Mouse (Mus musculus): ENCODE measurements around the gene Pck2. TPM values are rescaled to one million over a fixed set of nuclear protein-coding genes. Genes with fewer than 3 reads are reported as not detected.
A peak's percentile ranks its signal among the peaks of the same experiment; 100 is the strongest.

The Pck2 gene
- polyA plus RNA-seq, 1 experiment = 60.8 TPM

GRCm38 (mm10) chr14:55544334-55544733 lies 4.3 kb downstream of the Pck2 start:
- no peak; the same call in 1 of the 2 replicates for TF ChIP-seq POLR2A (IDR thresholded peaks at IDR 0.05; ENCODE audit: borderline replicate concordance, control insufficient read depth, low read depth, low read length)
- TF ChIP-seq CTCF (IDR thresholded peaks at IDR 0.05; ENCODE audit: control insufficient read depth, insufficient read depth, low read length) = no peak
- no peak overlapping the region for H3K4me3 ChIP-seq (replicated peaks; ENCODE audit: control insufficient read depth, low read depth, low read length)
- no peaks in the 10 kb centered on the region for H3K4me1 ChIP-seq (ENCODE audit: control insufficient read depth, insufficient read depth, low read length)
- 87% methylated on average over 9 of the region's 9 CpGs for WGBS
- H3K27ac ChIP-seq (ENCODE audit: control insufficient read depth, insufficient read depth, low read depth, low read length, poor library complexity) = no peak overlapping the region

GRCm38 (mm10) chr14:55550191-55550590 lies 10.1 kb downstream of the Pck2 start:
- Histone ChIP-seq H3K4me3 (replicated peaks; ENCODE audit: control insufficient read depth, low read depth, low read length) (no peak overlapping the region), H3K27ac (ENCODE audit: control insufficient read depth, insufficient read depth, low read depth, low read length, poor library complexity) (no peak overlapping the region), H3K4me1 (ENCODE audit: control insufficient read depth, insufficient read depth, low read length) (no peaks in the 10 kb centered on the region)
- WGBS = 87% methylated on average over 6 of the region's 6 CpGs
- TF ChIP-seq CTCF (IDR thresholded peaks at IDR 0.05; ENCODE audit: control insufficient read depth, insufficient read depth, low read length) = no peak
- no peak for TF ChIP-seq POLR2A (IDR thresholded peaks at IDR 0.05; ENCODE audit: borderline replicate concordance, control insufficient read depth, low read depth, low read length)

GRCm38 (mm10) chr14:55551347-55551746 lies 11.3 kb downstream of the Pck2 start:
- no peak overlapping the region for H3K4me3 ChIP-seq (replicated peaks; ENCODE audit: control insufficient read depth, low read depth, low read length)
- 86% methylated on average over 5 of the region's 5 CpGs for WGBS
- TF ChIP-seq POLR2A (IDR thresholded peaks at IDR 0.05; ENCODE audit: borderline replicate concordance, control insufficient read depth, low read depth, low read length) = no peak
- TF ChIP-seq CTCF (IDR thresholded peaks at IDR 0.05; ENCODE audit: control insufficient read depth, insufficient read depth, low read length) = no peak

GRCm38 (mm10) chr14:55551794-55552193 lies 11.7 kb downstream of the Pck2 start:
- WGBS = 87% methylated on average over 8 of the region's 8 CpGs
- Histone ChIP-seq H3K4me1 (ENCODE audit: control insufficient read depth, insufficient read depth, low read length) (no peaks in the 10 kb centered on the region; the same call in 1 of the 2 replicates), H3K27ac (ENCODE audit: control insufficient read depth, insufficient read depth, low read depth, low read length, poor library complexity) (no peak overlapping the region), H3K4me3 (replicated peaks; ENCODE audit: control insufficient read depth, low read depth, low read length) (no peak overlapping the region)
- TF ChIP-seq POLR2A (IDR thresholded peaks at IDR 0.05; ENCODE audit: borderline replicate concordance, control insufficient read depth, low read depth, low read length) (no peak), CTCF (IDR thresholded peaks at IDR 0.05; ENCODE audit: control insufficient read depth, insufficient read depth, low read length) (no peak)

More at GRCm38 (mm10) chr14:55551347-55551746, 11.3 kb downstream of the Pck2 start:
- H3K27ac ChIP-seq (ENCODE audit: control insufficient read depth, insufficient read depth, low read depth, low read length, poor library complexity) = no peak overlapping the region
- no peaks in the 10 kb centered on the region; the same call in 1 of the 2 replicates for H3K4me1 ChIP-seq (ENCODE audit: control insufficient read depth, insufficient read depth, low read length)

GRCm38 (mm10) chr14:55554635-55555034 lies 14.6 kb downstream of the Pck2 start:
- TF ChIP-seq POLR2A (IDR thresholded peaks at IDR 0.05; ENCODE audit: borderline replicate concordance, control insufficient read depth, low read depth, low read length) (no peak), CTCF (IDR thresholded peaks at IDR 0.05; ENCODE audit: control insufficient read depth, insufficient read depth, low read length) (no peak)
- H3K4me3 ChIP-seq (replicated peaks; ENCODE audit: control insufficient read depth, low read depth, low read length) = no peak overlapping the region
- H3K4me1 ChIP-seq (ENCODE audit: control insufficient read depth, insufficient read depth, low read length) = peaks cover 2% of the 10 kb centered on the region; the same call in 1 of the 2 replicates
- H3K27ac ChIP-seq (ENCODE audit: control insufficient read depth, insufficient read depth, low read depth, low read length, poor library complexity) = no peak overlapping the region

- peaks cover 2% of the 10 kb centered on the region; the same call in 1 of the 2 replicates for H3K4me1 ChIP-seq (ENCODE audit: control insufficient read depth, insufficient read depth, low read length)
- TF ChIP-seq POLR2A (IDR thresholded peaks at IDR 0.05; ENCODE audit: borderline replicate concordance, control insufficient read depth, low read depth, low read length) (no peak), CTCF (IDR thresholded peaks at IDR 0.05; ENCODE audit: control insufficient read depth, insufficient read depth, low read length) (no peak)
- 80% methylated on average over 3 of the region's 3 CpGs for WGBS
- no peak overlapping the region for H3K4me3 ChIP-seq (replicated peaks; ENCODE audit: control insufficient read depth, low read depth, low read length)
- H3K27ac ChIP-seq (ENCODE audit: control insufficient read depth, insufficient read depth, low read depth, low read length, poor library complexity) = no peak overlapping the region
Observed at GRCm38 (mm10) chr14:55555788-55556187, 15.7 kb downstream of the Pck2 start.

- TF ChIP-seq POLR2A (IDR thresholded peaks at IDR 0.05; ENCODE audit: borderline replicate concordance, control insufficient read depth, low read depth, low read length) (no peak), CTCF (IDR thresholded peaks at IDR 0.05; ENCODE audit: control insufficient read depth, insufficient read depth, low read length) (peak; percentile 93)
- Histone ChIP-seq H3K4me3 (replicated peaks; ENCODE audit: control insufficient read depth, low read depth, low read length) (no peak overlapping the region), H3K4me1 (ENCODE audit: control insufficient read depth, insufficient read depth, low read length) (peaks cover 4% of the 10 kb centered on the region; the same call in 1 of the 2 replicates), H3K27ac (ENCODE audit: control insufficient read depth, insufficient read depth, low read depth, low read length, poor library complexity) (peak overlapping the region; percentile 72; the same call in 1 of the 2 replicates)
- 9% methylated on average over 5 of the region's 5 CpGs for WGBS
Observed at GRCm38 (mm10) chr14:55557003-55557402, 16.9 kb downstream of the Pck2 start.

GRCm38 (mm10) chr14:55557587-55557986 lies 17.5 kb downstream of the Pck2 start:
- Histone ChIP-seq H3K27ac (ENCODE audit: control insufficient read depth, insufficient read depth, low read depth, low read length, poor library complexity) (peak overlapping the region; percentile 72), H3K4me1 (ENCODE audit: control insufficient read depth, insufficient read depth, low read length) (peaks cover 4% of the 10 kb centered on the region; the same call in 1 of the 2 replicates), H3K4me3 (replicated peaks; ENCODE audit: control insufficient read depth, low read depth, low read length) (no peak overlapping the region)

More at GRCm38 (mm10) chr14:55557587-55557986, 17.5 kb downstream of the Pck2 start:
- 78% methylated on average over 3 of the region's 3 CpGs for WGBS
- TF ChIP-seq CTCF (IDR thresholded peaks at IDR 0.05; ENCODE audit: control insufficient read depth, insufficient read depth, low read length) (no peak), POLR2A (IDR thresholded peaks at IDR 0.05; ENCODE audit: borderline replicate concordance, control insufficient read depth, low read depth, low read length) (no peak)
